Mouse (Mus musculus): Measurements from ENCODE around the gene Mapk1. TPM values are rescaled to one million over a fixed set of nuclear protein-coding genes. Genes with fewer than 3 reads are reported as not detected.

The Mapk1 gene
- total RNA-seq, 2 experiments from 2014 or later = 183 to 200 TPM

- DNase-seq = no peak
These were observed 32.1 kb downstream of the Mapk1 start for GRCm38 (mm10) chr16:17015111-17015852.

- no peak for DNase-seq
These were observed 32.7 kb downstream of the Mapk1 start for GRCm38 (mm10) chr16:17015853-17016230.

GRCm38 (mm10) chr16:17018071-17018470, 34.9 kb downstream of the Mapk1 start:
- DNase-seq = no peak

DNA sequence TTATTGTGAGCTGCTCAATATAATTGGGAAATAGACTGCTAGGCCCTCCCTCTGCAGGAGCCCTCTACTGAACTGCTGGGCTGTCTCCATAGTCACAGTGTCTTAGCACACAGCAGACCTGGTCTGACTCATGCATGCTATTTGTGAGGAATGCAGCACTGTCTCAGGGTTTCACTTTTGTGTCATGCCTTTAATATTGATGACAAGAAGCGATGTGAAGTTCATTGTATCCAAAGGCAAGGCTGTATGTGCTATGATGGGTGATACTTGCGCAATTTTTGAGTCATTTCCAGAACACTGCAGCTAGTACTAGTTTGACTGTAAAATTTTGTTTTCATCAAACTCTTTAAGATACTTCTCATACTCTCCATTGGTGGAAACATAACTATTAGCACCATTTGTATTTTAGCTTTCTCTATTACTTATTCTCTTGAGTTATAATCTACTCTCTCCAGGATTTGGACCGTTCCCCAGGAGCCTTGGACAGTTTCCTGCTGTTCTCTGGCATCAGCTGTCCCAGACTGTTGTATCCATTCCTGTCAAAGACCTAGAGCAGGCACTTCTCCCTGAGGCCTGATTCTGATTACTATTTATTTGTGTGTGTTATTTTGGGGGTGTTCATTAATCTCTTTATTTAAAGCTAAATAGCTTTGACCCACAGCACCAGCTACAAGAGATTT, 41.4 kb downstream of the Mapk1 start:
- peak; percentile 24 to 25 for DNase-seq

DNA sequence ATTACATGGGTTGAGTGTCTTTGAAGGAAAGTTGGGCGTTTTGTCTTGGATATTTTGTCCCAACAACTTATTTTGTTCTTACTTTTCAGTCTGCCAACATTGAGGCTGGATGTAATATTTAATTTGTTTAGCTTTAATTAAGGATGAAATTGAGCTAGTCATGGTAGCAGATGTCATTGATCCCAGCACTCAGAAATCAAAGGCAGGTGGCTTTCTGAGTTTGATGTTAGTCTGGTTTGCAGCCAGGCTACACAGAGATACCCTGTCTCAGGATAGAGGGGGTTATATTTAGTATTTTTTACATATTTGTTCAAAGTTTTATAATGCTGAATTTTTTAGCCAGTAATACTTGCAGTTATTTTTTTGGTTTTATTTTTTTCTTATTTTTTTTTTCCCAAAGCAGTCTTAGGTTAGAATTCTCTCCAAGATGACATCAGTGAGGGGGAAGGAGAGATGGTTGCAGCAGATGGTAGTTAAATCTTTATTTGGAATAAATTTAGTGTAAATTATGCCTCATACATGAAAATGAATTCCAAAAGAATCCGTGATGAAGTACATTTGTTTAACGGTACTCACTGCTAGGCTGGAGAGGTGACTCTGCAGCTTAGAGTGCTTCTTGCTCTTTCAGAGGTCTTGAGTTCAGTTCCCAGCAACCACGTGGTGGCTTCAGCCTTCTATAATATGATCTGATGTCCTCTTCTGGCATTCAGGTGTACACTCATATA, 47.0 kb downstream of the Mapk1 start:
- no peak for DNase-seq

DNA sequence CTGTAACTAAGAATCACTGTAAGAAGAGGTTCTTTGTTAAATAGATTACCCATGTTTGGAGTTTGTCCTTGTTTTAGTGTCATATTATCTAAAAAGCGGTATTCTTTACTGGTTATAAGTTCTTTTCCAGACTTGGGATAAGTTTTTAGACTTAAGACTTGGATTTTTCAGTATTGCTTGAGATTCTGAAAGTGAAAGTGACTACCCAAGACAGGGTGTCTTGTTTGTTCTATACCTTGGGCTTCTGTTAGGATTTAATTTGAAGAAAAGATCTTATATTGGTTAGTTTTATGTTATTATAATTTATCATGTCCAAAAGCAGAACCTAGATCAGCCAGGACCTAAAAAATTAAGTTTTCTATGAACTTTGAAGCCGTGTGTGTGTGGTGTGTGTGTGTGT, 50.6 kb downstream of the Mapk1 start:
- DNase-seq = no peak

DNA sequence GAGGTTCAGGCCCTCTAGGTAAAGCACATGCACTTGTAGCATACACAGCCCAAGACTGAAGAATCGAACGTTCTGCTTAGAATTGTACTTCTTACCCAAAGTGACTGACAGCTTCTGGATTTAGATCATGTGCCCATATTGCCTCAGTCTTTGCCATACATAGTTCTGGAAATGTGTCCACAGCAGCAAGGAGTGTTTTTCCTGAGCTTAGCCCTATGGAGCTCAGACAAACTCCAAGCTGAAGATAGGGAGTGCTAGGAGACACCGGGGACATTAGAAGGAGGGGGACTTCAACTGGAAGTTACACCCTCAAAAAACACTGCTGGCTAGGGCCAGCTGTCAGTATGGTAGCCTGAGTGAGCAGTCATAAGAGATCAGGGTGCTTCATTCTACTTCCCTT, 57.5 kb downstream of the Mapk1 start:
- DNase-seq = no peak

GRCm38 (mm10) chr16:17041417-17041816, 58.2 kb downstream of the Mapk1 start:
- no peak for DNase-seq

DNA sequence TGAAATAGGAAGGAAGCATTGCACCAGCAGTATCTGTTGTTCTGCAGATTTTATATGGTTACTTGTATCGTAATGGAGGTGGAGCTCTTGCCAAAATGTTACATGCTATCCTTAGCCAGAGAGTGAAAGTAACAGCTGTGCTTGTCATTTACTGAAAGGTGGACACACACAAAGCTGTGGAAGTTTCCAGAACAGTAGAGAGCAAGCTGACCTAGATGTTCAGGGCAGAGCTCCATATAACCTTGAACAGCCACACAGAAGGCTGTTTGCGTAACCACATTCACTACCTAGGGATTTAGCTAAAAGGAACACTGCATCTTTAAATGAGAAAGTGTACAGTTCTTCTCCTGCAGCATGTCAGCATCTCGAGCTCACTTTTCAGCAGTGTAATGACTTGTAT, 61.1 kb downstream of the Mapk1 start:
- peak; percentile 36 to 52 for DNase-seq

DNA sequence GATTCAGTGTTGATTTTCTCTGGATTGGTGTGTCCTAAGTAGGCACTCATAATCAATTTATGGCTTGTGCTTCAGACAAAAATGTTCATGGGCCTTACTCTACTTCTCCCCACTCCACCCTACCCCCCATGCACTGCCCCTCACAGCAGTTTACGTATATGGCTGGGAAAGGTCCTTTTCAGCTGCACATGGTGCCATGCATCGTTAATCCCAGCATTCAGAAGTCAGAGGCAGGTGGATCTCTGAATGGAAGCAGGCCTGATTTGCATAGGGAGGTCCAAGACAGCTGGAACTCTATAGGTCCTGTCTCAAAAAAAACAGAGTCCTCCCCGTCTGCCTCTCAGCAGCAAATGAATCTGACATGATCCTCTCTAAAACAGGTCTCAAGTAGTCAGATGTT, 62.1 kb downstream of the Mapk1 start:
- no peak for DNase-seq

GRCm38 (mm10) chr16:17049886-17050285, 66.7 kb downstream of the Mapk1 start:
- DNase-seq = no peak

DNA sequence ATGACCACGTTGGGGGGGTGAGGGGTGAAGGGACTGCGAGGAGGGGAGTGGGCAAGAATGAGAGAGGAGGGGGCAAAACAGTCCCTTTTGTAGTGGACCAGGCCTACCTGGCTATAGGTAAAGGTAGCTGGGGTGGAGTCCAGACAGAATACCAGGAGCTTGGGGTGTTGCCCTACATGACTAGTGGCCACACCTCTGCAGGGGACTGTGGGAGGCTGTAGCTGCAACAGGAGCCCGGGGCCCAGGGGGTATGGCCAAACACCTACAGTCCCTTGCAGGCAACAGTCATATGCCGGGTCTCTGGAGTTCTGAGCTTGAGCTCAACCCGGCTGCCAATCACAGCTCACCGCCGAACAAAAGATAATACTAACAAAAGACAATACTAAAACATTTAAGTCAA, 68.9 kb downstream of the Mapk1 start:
- no peak for DNase-seq

DNA sequence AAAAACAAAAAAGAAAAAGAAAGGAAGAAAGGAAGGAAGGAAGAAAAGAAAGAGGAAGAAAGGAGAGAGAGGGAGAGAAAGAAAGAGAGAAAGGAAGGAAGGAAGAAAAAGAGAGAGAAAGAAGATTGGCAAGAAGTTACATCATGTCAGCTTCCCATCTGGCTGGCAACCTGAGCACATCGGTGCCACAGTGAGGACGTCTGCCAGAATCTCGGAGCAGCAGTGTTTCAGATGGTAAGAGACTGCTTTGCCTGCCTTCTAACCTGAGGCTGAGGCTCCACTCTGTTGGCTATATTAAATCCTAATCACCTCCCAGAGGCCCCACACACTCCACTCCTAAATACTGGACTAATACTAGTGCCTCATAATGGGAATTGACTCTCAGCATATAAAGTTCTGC, 70.7 kb downstream of the Mapk1 start:
- no peak for DNase-seq

DNA sequence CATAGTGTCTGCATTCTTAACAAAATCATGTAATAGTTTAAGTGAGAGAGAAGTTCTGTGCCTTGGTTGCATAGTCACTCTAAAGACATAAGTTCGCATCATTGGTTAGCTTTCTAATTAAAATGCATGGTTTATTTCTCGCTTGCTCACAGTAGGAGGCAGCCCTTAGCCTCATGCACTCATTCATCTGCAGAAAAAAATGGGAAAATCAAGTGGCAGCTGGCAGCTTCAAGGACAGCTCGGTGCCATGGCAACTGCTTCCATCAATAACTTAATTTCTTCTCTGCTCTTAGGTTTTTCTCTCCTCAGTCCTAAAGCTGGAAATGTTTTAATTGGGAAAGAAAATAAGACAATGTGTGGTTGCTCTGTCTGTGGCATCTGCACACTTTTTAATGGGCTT, 72.4 kb downstream of the Mapk1 start:
- DNase-seq = no peak

DNA sequence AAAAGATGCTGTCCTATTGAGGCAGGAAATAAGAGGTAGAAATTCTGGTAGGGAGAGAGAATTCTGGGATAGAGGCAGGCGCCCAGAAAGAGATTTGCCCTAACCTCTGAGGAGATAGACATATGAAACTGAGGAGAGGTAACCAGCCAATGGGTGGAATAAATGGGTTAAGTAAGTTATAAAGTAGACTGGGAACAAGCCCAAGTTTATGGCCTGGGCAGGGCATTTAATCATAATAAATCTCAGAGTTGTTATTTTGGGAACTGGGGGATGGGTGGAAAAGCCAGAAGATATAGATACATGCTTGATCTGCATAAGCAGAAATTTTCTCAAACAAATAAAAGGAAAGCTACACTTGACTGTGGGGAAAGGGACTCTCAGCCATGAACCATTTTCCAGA, 79.2 kb downstream of the Mapk1 start:
- DNase-seq = no peak

GRCm38 (mm10) chr16:17067552-17067951, 84.4 kb downstream of the Mapk1 start:
- DNase-seq = no peak

GRCm38 (mm10) chr16:17069511-17070443, 86.6 kb downstream of the Mapk1 start, which contains the start of gene Ypel1:
Ypel1 (plus strand) TSS chr16:17069696.
- DNase-seq = peak; percentile 94 to 96

- no peak for DNase-seq
These were observed 87.5 kb downstream of the Mapk1 start for GRCm38 (mm10) chr16:17070716-17071115.

DNA sequence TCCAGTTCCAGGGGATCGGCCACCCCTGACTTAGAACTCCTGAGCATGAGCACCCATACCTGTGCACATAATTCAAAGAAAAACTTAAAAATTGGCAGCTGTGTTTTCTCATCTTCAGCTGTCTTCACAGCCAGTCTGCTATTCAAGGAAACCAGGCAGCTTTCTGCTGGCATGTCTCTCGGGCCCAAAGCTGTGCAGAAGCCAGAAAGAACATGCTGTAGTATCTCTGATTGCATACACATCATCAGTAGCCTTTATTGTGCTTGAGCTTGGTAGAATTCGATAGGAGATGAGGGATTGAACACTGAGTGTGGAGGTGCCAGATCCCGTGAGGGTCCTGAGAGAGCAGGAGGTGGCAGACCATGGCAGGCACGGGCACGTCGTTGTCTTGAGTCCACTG, 89.8 kb downstream of the Mapk1 start:
- DNase-seq = no peak

GRCm38 (mm10) chr16:17076301-17076700, 93.1 kb downstream of the Mapk1 start:
- no peak for DNase-seq

DNA sequence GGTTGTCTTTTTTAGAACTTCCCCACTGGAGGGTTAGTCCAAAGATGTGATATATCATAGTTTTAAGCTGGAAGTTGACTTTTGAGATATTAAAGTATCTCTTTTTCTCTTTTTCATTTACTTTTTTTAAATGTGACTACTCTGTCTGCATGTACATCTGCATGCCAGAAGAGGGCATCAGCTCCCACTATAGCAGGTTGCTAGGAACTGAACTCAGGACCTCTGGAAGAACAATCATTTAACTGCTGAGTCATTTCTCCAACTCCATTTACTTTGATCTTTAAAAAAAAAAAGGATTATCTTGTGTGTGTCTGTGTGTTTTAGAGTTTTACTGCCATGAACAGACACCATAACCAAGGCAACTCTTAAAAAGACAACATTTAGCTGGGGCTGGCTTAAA, 93.7 kb downstream of the Mapk1 start:
- DNase-seq = no peak

- DNase-seq = no peak
These were observed 94.9 kb downstream of the Mapk1 start for GRCm38 (mm10) chr16:17078101-17078500.

All from adrenal gland, postnatal 36 days (tissue).